Mouse (Mus musculus) myocyte (in vitro differentiated cells): ENCODE measurements around the gene Ddx19b.

ENCODE experiments used
- CEBPB ChIP-seq: IDR thresholded peaks from 2 replicates; pipeline ENCODE4 v1.6.1; 2011; ENCODE audit warnings: mild to moderate bottlenecking, moderate library complexity; ENCODE audit not compliant: poor library complexity, insufficient read depth, severe bottlenecking
- E2F4 ChIP-seq: IDR thresholded peaks from one replicate; pipeline ENCODE4 v1.6.1; 2011; ENCODE audit warnings: mild to moderate bottlenecking, control low read depth, moderate library complexity; ENCODE audit not compliant: insufficient read depth
- MAX ChIP-seq: IDR thresholded peaks from one replicate; pipeline ENCODE4 v1.6.1; 2011; ENCODE audit warnings: low read depth, mild to moderate bottlenecking, control low read depth
- MYOD1 ChIP-seq, 3 experiments: IDR thresholded peaks; one replicate each; pipeline ENCODE4 v1.6.1; 2011; ENCODE audit warnings: control low read depth in 2 of 3, low read depth in 2 of 3, mild to moderate bottlenecking in 2 of 3, moderate library complexity in 1 of 3; ENCODE audit not compliant: insufficient read length in 2 of 3, control insufficient read depth in 1 of 3
- MYOG ChIP-seq, 3 experiments: IDR thresholded peaks; one replicate each; pipeline ENCODE4 v1.6.1; 2011; ENCODE audit warnings: control low read depth in 2 of 3, low read depth in 2 of 3, mild to moderate bottlenecking in 2 of 3; ENCODE audit not compliant: insufficient read length in 2 of 3, control insufficient read depth in 1 of 3, insufficient read depth in 1 of 3
- POLR2A ChIP-seq: IDR thresholded peaks from one replicate; pipeline ENCODE4 v1.6.1; 2011; ENCODE audit warnings: low read depth, mild to moderate bottlenecking, control low read depth, moderate library complexity; ENCODE audit not compliant: insufficient read length
- POLR2AphosphoS2 ChIP-seq: IDR thresholded peaks from one replicate; pipeline ENCODE4 v1.6.1; 2011; ENCODE audit warnings: low read depth, control low read depth; ENCODE audit not compliant: insufficient read length
- REST ChIP-seq: IDR thresholded peaks from one replicate; pipeline ENCODE4 v1.6.1; 2011; ENCODE audit warnings: mild to moderate bottlenecking, control low read depth, moderate library complexity; ENCODE audit not compliant: insufficient read depth, insufficient read length
- SRF ChIP-seq: IDR thresholded peaks from one replicate; pipeline ENCODE4 v1.6.1; 2011; ENCODE audit warnings: low read depth; ENCODE audit not compliant: control insufficient read depth, insufficient read length
- TCF12 ChIP-seq: IDR thresholded peaks from one replicate; pipeline ENCODE4 v1.6.1; 2011; ENCODE audit warnings: mild to moderate bottlenecking, control low read depth; ENCODE audit not compliant: poor library complexity, insufficient read depth, severe bottlenecking
- USF1 ChIP-seq: IDR thresholded peaks from one replicate; pipeline ENCODE4 v1.6.1; 2011; ENCODE audit warnings: low read depth, mild to moderate bottlenecking, control low read depth, moderate library complexity

- TF ChIP-seq USF1 (no peak), TCF12 (no peak), E2F4 (no peak), POLR2A (no peak), SRF (no peak), MYOD1 (IDR thresholded peaks at IDR 0.05; ENCODE audit: control insufficient read depth in 1 of 3, insufficient read length in 2 of 3, low read depth in 2 of 3) (no peak), MAX (no peak), POLR2AphosphoS2 (no peak), MYOG (IDR thresholded peaks at IDR 0.05; ENCODE audit: control insufficient read depth in 1 of 3, insufficient read depth in 1 of 3, insufficient read length in 2 of 3, low read depth in 2 of 3) (no peak), REST (no peak), CEBPB (no peak)
Measured at GRCm38 (mm10) chr8:111067439-111067838, 35.9 kb upstream of the Ddx19b start.
